Mouse (Mus musculus): ENCODE results near the gene Pgk1. TPM values are rescaled to one million over a fixed set of nuclear protein-coding genes. Genes with fewer than 3 reads are reported as not detected.
A peak's percentile ranks its signal among the peaks of the same experiment; 100 is the strongest.
"Not testable (repeated sequence)": the region's sequence is repeated elsewhere in the genome, so short reads cannot be mapped to it uniquely, and the experiment has no call there.

Pgk1 gene
- polyA plus RNA-seq, 1 experiment from 2014 or later = 356 TPM

DNA sequence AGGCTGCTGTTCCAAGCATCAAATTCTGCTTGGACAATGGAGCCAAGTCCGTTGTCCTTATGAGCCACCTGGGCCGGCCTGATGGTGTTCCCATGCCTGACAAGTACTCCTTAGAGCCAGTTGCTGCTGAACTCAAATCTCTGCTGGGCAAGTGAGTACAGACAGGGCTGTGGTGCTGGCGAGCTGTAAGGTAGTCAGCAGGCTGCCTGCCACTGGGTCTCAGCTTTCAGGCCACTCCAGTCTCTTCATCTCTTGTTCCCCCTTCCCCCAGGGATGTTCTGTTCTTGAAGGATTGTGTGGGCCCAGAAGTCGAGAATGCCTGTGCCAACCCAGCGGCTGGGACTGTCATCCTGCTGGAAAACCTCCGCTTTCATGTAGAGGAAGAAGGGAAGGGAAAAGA lies 7.5 kb downstream of the Pgk1 start:
- not testable (repeated sequence) for H3K27me3 ChIP-seq (ENCODE audit: control insufficient read depth, insufficient read depth, low read length); H3K9ac ChIP-seq (ENCODE audit: low read depth, low read length); H3K4me3 ChIP-seq (ENCODE audit: low read length); H3K9me3 ChIP-seq (ENCODE audit: control insufficient read depth, low read length); H3K4me1 ChIP-seq (ENCODE audit: control insufficient read depth, insufficient read depth, low read length); H3K27ac ChIP-seq (ENCODE audit: low read depth, low read length); H3K4me2 ChIP-seq (replicated peaks; ENCODE audit: low read depth, low read length); ATAC-seq (ENCODE audit: low FRiP score, low TSS enrichment)
- WGBS = 82% methylated on average over 6 of the region's 6 CpGs
- peaks cover 40% of the 10 kb centered on the region; the same call in 1 of the 2 replicates for H3K36me3 ChIP-seq (ENCODE audit: control insufficient read depth, insufficient read depth, low read length)

- H3K4me3 ChIP-seq (ENCODE audit: low read length) = no peak overlapping the region
- no peak overlapping the region for H3K9ac ChIP-seq (ENCODE audit: low read depth, low read length)
- H3K36me3 ChIP-seq (ENCODE audit: control insufficient read depth, insufficient read depth, low read length) = peaks cover 53% of the 10 kb centered on the region
- H3K4me2 ChIP-seq (replicated peaks; ENCODE audit: low read depth, low read length) = no peak overlapping the region
- WGBS = 70% methylated on average over 5 of the region's 5 CpGs
- H3K27me3 ChIP-seq (ENCODE audit: control insufficient read depth, insufficient read depth, low read length) = no peaks in the 10 kb centered on the region
- ATAC-seq (ENCODE audit: low FRiP score, low TSS enrichment) = no peak
- H3K4me1 ChIP-seq (ENCODE audit: control insufficient read depth, insufficient read depth, low read length) = no peaks in the 10 kb centered on the region
- no peaks in the 10 kb centered on the region for H3K9me3 ChIP-seq (ENCODE audit: control insufficient read depth, low read length)
- no peak overlapping the region for H3K27ac ChIP-seq (ENCODE audit: low read depth, low read length)
These were observed 10.4 kb downstream of the Pgk1 start for GRCm38 (mm10) chrX:106197308-106197707.

GRCm38 (mm10) chrX:106198904-106199303 lies 12.0 kb downstream of the Pgk1 start:
- Histone ChIP-seq H3K9ac (ENCODE audit: low read depth, low read length) (no peak overlapping the region), H3K27ac (ENCODE audit: low read depth, low read length) (no peak overlapping the region), H3K4me1 (ENCODE audit: control insufficient read depth, insufficient read depth, low read length) (no peaks in the 10 kb centered on the region), H3K27me3 (ENCODE audit: control insufficient read depth, insufficient read depth, low read length) (no peaks in the 10 kb centered on the region), H3K4me2 (replicated peaks; ENCODE audit: low read depth, low read length) (no peak overlapping the region), H3K9me3 (ENCODE audit: control insufficient read depth, low read length) (no peaks in the 10 kb centered on the region), H3K4me3 (ENCODE audit: low read length) (no peak overlapping the region), H3K36me3 (ENCODE audit: control insufficient read depth, insufficient read depth, low read length) (peaks cover 56% of the 10 kb centered on the region)
- ATAC-seq (ENCODE audit: low FRiP score, low TSS enrichment) = no peak
- WGBS = 85% methylated on average over 5 of the region's 5 CpGs

DNA sequence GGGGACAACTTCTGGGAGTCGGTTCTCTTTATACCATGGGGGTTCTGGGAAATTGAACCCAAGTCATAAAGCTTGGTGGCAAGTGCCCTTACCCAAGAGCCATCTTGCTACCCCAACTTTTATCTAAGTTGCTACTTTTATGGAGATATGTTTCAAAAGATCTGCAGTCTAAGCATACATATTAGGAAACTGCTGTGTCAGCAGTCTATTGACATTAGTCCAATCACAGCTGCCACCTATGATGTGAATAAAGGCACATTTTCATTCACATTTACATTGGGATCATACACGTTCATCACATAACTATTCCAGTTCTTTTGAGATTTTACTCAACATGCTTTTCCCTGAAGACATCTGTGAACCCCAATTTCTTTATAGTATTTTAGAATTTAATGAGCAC lies 22.2 kb downstream of the Pgk1 start:
- H3K4me1 ChIP-seq (ENCODE audit: control insufficient read depth, insufficient read depth, low read length) = no peaks in the 10 kb centered on the region
- no peaks in the 10 kb centered on the region for H3K9me3 ChIP-seq (ENCODE audit: control insufficient read depth, low read length)
- no peaks in the 10 kb centered on the region for H3K27me3 ChIP-seq (ENCODE audit: control insufficient read depth, insufficient read depth, low read length)
- no peak overlapping the region for H3K4me2 ChIP-seq (replicated peaks; ENCODE audit: low read depth, low read length)
- no peaks in the 10 kb centered on the region; the same call in 1 of the 2 replicates for H3K36me3 ChIP-seq (ENCODE audit: control insufficient read depth, insufficient read depth, low read length)
- H3K27ac ChIP-seq (ENCODE audit: low read depth, low read length) = no peak overlapping the region
- no peak overlapping the region for H3K9ac ChIP-seq (ENCODE audit: low read depth, low read length)
- 89% methylated on average over 2 of the region's 2 CpGs for WGBS
- no peak for ATAC-seq (ENCODE audit: low FRiP score, low TSS enrichment)
- H3K4me3 ChIP-seq (ENCODE audit: low read length) = no peak overlapping the region

- Histone ChIP-seq H3K9ac (ENCODE audit: low read depth, low read length) (peak overlapping the region; percentile 61), H3K9me3 (ENCODE audit: control insufficient read depth, low read length) (peaks cover 4% of the 10 kb centered on the region; the same call in 1 of the 2 replicates), H3K4me3 (ENCODE audit: low read length) (peak overlapping the region; percentile 57), H3K27ac (ENCODE audit: low read depth, low read length) (no peak overlapping the region; the same call in 1 of the 2 replicates), H3K4me1 (ENCODE audit: control insufficient read depth, insufficient read depth, low read length) (no peaks in the 10 kb centered on the region), H3K4me2 (replicated peaks; ENCODE audit: low read depth, low read length) (peak overlapping the region; percentile 48), H3K36me3 (ENCODE audit: control insufficient read depth, insufficient read depth, low read length) (no peaks in the 10 kb centered on the region), H3K27me3 (ENCODE audit: control insufficient read depth, insufficient read depth, low read length) (no peaks in the 10 kb centered on the region)
- 30% methylated on average over 60 of the region's 60 CpGs for WGBS
- ATAC-seq (ENCODE audit: low FRiP score, low TSS enrichment) = peak; percentile 97
These were observed 32.5 kb downstream of the Pgk1 start for GRCm38 (mm10) chrX:106219171-106220032.

DNA sequence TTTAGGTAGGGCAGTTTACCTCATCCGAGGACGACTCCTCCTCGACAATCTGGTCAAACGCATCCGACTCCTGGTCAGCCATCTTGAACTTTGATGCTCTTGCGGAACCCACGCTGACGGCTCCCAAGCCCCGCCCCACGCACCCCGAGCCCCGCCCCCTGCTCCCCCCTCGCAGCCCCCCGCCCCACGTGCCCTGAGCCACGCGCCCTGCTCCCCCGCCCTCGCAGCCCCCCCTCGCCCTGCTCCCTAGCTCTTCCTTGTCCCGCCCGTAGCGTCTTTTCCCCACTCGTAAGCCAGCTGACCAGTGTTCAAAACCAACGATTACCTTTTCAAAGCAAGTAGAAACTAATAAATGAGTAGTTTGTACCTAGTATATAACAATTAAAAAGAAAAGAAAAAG lies 34.2 kb downstream of the Pgk1 start, which contains the start of gene Taf9b:
Taf9b (minus strand) TSS at position 101 of the 400 bp plus-strand sequence.
- H3K27me3 ChIP-seq (ENCODE audit: control insufficient read depth, insufficient read depth, low read length) = no peaks in the 10 kb centered on the region
- peak within 1 kb of the TSS; percentile 61; the same call in 1 of the 2 replicates for H3K9ac ChIP-seq (ENCODE audit: low read depth, low read length)
- H3K4me3 ChIP-seq (ENCODE audit: low read length) = peak within 1 kb of the TSS; percentile 57; the same call in 1 of the 2 replicates
- WGBS = 88% methylated on average over 25 of the region's 25 CpGs
- no peak within 1 kb of the TSS for H3K27ac ChIP-seq (ENCODE audit: low read depth, low read length)
- H3K9me3 ChIP-seq (ENCODE audit: control insufficient read depth, low read length) = peaks cover 4% of the 10 kb centered on the region; the same call in 1 of the 2 replicates
- H3K4me2 ChIP-seq (replicated peaks; ENCODE audit: low read depth, low read length) = peak within 1 kb of the TSS; percentile 48; the same call in 1 of the 2 replicates
- ATAC-seq (ENCODE audit: low FRiP score, low TSS enrichment) = no peak
- no peaks in the 10 kb centered on the region for H3K4me1 ChIP-seq (ENCODE audit: control insufficient read depth, insufficient read depth, low read length)
- no peaks in the 10 kb centered on the region for H3K36me3 ChIP-seq (ENCODE audit: control insufficient read depth, insufficient read depth, low read length)

Other genes with a start within 250 kb of the Pgk1 start
- gene Magt1, start 175.2 kb upstream of the Pgk1 start, polyA plus RNA-seq (2014; fragmentation: Nextera tagmentation; extraction: Ambion mirVana) = 52.9 and 73.0 TPM in 2 replicates
- 425 and 672 TPM in 2 replicates for gene Cox7b, start 171.4 kb upstream of the Pgk1 start, polyA plus RNA-seq (2014; fragmentation: Nextera tagmentation; extraction: Ambion mirVana)
- gene Atp7a, start 159.8 kb upstream of the Pgk1 start, polyA plus RNA-seq (2014; fragmentation: Nextera tagmentation; extraction: Ambion mirVana) = 15.8 and 37.8 TPM in 2 replicates
- gene Tlr13, start 43.9 kb upstream of the Pgk1 start, polyA plus RNA-seq (2014; fragmentation: Nextera tagmentation; extraction: Ambion mirVana) = 0.31 and 0.47 TPM in 2 replicates
- 11.9 and 12.1 TPM in 2 replicates for gene Taf9b, start 34.1 kb downstream of the Pgk1 start, polyA plus RNA-seq (2014; fragmentation: Nextera tagmentation; extraction: Ambion mirVana)
- not detected in 2 replicates for gene Fnd3c2, start 68.3 kb downstream of the Pgk1 start, polyA plus RNA-seq (2014; fragmentation: Nextera tagmentation; extraction: Ambion mirVana)